Mouse (Mus musculus) cortical plate, adult 2 months (tissue): ENCODE measurements around the gene Auts2.

Experiments used
- CTCF ChIP-seq: fragments of 200-500 bp; IDR thresholded peaks from 2 replicates; pipeline ENCODE4 v1.5.1; 2011; ENCODE audit warnings: mild to moderate bottlenecking, control low read depth, low read length; ENCODE audit not compliant: insufficient read depth; ENCODE audit errors: extremely low read depth
- POLR2A ChIP-seq: fragments of 200-500 bp; IDR thresholded peaks from 2 replicates; pipeline ENCODE4 v1.6.1; 2011; ENCODE audit warnings: mild to moderate bottlenecking, low read length, control low read depth; ENCODE audit not compliant: insufficient read depth; ENCODE audit errors: extremely low read depth

DNA sequence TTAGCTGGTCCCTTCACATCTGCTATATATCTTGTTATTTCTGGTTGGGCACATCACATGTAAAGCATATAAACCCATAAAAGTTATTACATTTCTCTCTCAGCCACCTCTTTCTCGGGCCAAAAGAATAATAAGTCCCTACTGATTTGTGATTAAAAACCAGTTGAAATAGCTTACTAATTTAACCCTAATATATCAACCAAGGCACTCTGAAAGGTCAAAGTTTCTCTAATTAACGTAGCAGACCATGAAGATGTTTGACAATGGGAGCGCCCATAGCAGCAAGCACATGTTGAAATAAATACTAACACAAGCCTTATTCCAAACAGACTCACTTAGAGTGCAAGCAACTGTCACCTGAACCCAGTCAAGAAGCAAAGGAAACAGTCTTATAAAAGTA lies 61.7 kb downstream of the Auts2 start:
- TF ChIP-seq CTCF, result no peak
- no peak for TF ChIP-seq POLR2A
